Mouse (Mus musculus) forebrain, postnatal 0 days (tissue): Measurements from ENCODE around the gene Rpp38. TPM values are rescaled to one million over a fixed set of nuclear protein-coding genes. Genes with fewer than 3 reads are reported as not detected.

Source experiments
- ATAC-seq: fragments of 200-750 bp; cut with Nextera tagmentation; 2 replicates; pipeline ENCODE4 v1.8.0; 2017; ENCODE audit warnings: mild to moderate bottlenecking, moderate library complexity
- DNase-seq: peaks from one replicate; pipeline ENCODE4 v3.0.0-alpha.2; 2015
- H3K27ac ChIP-seq: fragments of 300-500 bp; sonication (generic); 2 replicates; pipeline ENCODE4 v1.5.1; 2014; ENCODE audit warnings: low read depth, mild to moderate bottlenecking, antibody characterized with exemption, low read length, moderate library complexity, mixed read lengths
- H3K27me3 ChIP-seq: fragments of 300-500 bp; sonication (generic); 2 replicates; pipeline ENCODE4 v1.6.1; 2014; ENCODE audit warnings: mild to moderate bottlenecking, low read length, mixed read lengths; ENCODE audit not compliant: insufficient read depth
- H3K36me3 ChIP-seq: fragments of 300-500 bp; sonication (generic); 2 replicates; pipeline ENCODE4 v1.6.1; 2014; ENCODE audit warnings: mild to moderate bottlenecking, moderate library complexity; ENCODE audit not compliant: insufficient read depth
- H3K4me1 ChIP-seq: fragments of 300-500 bp; sonication (generic); 2 replicates; pipeline ENCODE4 v1.6.1; 2014; ENCODE audit warnings: antibody characterized with exemption; ENCODE audit not compliant: insufficient read depth
- H3K4me2 ChIP-seq: fragments of 300-500 bp; sonication (generic); 2 replicates; pipeline ENCODE4 v1.6.1; 2014; ENCODE audit warnings: low read depth, mild to moderate bottlenecking, moderate library complexity
- H3K4me3 ChIP-seq: fragments of 300-500 bp; sonication (generic); 2 replicates; pipeline ENCODE4 v1.5.1; 2014; ENCODE audit warnings: low read depth, low read length, mixed read lengths
- H3K9ac ChIP-seq: fragments of 300-500 bp; sonication (generic); 2 replicates; pipeline ENCODE4 v1.6.1; 2014; ENCODE audit warnings: mild to moderate bottlenecking
- H3K9me3 ChIP-seq: fragments of 300-500 bp; sonication (generic); 2 replicates; pipeline ENCODE4 v1.6.1; 2016; ENCODE audit warnings: low read length
- CTCF ChIP-seq: sonication (generic); IDR thresholded peaks from 2 replicates; pipeline ENCODE4 v1.5.1; 2016; ENCODE audit warnings: antibody characterized with exemption, control low read depth, low read depth
- WGBS: fragments of 180-500 bp; shearing (Covaris S2); extraction: QIAGEN DNeasy Blood & Tissue Kit; methylation state at CpG from one replicate; pipeline ENCODE4 v1.1.7; 2014; 5-methylcytosine and 5-hydroxymethylcytosine counted together
- polyA plus RNA-seq: library from polyadenylated mRNA; unstranded; fragments of >200 nt; fragmentation: Nextera tagmentation; extraction: Ambion mirVana; gene quantifications from 2 replicates; pipeline ENCODE4 v1.2.1, GENCODE M21; 2015
- total RNA-seq: library from RNA; depleted of rRNA; stranded (reverse); fragments of >200 nt; gene quantifications from 2 replicates; pipeline ENCODE4 v1.2.3, GENCODE M21; 2014

The Rpp38 gene
- total and polyA plus RNA-seq, 2 experiments from 2014 or later: 9.4 to 11.8 TPM

DNA sequence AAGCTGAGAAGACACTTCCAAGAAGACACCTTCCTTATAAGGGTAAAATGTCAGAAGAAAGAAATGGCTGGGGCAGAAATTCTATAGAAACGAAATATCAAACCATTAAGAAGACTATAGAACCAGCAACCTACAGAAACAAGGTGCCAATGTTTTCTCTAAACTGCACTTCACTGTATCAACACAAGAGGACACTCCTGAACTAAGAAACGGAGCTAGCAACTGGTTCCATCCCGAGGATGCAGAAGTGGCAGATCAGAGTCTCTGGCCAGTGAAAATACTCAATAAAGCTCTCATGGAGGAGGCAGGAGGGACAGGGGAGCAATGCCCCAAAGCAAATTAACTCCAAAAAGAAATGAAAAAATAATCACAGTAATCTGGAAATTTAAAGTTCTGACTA is 16.5 kb upstream of the Rpp38 start:
- WGBS: 21% methylated on average over 3 of the region's 3 CpGs
- ATAC-seq (peak; percentile 58), DNase-seq (peak; percentile 59)
- Histone ChIP-seq H3K9ac (no peak overlapping the region), H3K4me2 (no peak overlapping the region), H3K36me3 (no peaks in the 10 kb centered on the region), H3K9me3 (no peaks in the 10 kb centered on the region), H3K4me3 (no peak overlapping the region), H3K27ac (no peak overlapping the region), H3K4me1 (no peaks in the 10 kb centered on the region), H3K27me3 (no peaks in the 10 kb centered on the region)
- TF ChIP-seq CTCF: peak; percentile 85

DNA sequence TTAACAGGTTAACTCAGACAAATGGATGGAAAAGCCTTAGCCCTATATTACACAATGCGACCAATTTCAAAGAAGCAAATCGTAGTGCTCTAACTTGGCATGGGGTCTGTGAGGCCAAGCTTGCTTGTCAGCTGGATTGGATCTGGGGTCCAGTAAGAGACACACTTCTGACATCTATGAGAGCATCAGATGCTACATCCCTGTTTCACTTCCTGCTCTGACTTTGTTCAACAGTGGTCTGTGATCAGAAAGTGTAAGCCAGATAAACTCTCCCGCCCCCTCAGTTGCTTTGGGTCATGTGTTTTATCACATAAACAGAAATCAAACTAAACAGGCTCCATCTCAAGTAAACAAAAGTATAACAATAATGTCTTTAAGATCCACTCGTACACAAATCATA is 16.0 kb upstream of the Rpp38 start:
- DNase-seq (no peak), ATAC-seq (no peak)
- no peaks in the 10 kb centered on the region for H3K36me3 ChIP-seq
- H3K4me1 ChIP-seq: no peaks in the 10 kb centered on the region
- no peak overlapping the region for H3K9ac ChIP-seq
- H3K9me3 ChIP-seq: no peaks in the 10 kb centered on the region
- H3K4me3 ChIP-seq: no peak overlapping the region
- H3K27ac ChIP-seq: no peak overlapping the region
- no peaks in the 10 kb centered on the region for H3K27me3 ChIP-seq
- TF ChIP-seq CTCF: no peak
- H3K4me2 ChIP-seq: no peak overlapping the region
- WGBS: 79% methylated on average over 4 of the region's 4 CpGs

DNA sequence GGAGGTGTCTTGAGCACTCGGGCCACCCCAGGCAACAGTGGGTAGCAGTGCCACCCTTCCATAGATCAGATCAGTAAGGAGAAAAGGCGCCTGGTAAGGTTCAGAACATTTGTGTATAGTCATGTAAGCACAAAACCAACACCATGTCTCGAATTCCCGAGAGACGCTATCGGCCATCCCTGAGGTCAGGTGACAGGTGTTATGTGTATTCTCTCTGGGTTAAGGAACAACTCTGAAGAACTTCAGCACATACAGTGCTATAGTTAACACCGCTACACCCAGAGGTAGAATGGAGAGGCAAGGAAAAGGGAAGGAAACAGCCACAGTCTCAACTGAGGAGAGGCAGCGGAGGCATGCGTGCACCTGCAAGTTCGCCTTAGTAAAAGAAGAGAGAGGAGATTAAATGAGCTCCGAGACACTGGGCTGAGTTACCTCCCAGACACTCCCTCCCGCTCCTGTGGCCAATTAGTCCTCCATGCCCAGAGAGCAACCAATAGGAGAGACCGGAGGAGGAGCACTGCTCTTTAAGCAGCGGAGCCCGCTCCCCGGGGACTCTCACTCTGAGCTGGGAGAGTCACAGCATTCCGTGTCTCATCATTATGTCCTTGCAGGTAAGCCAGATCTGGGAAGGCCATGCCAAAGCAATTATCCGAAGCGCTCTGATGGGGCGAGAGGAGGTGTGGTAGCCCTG is 3.3 kb upstream of the Rpp38 start, which contains the start of gene Acbd7:
Gene Acbd7 (plus strand): TSS at position 558 of the 691 bp plus-strand sequence.
- TF ChIP-seq CTCF: no peak
- H3K4me3 ChIP-seq: peak within 1 kb of the TSS; percentile 27
- 6% methylated on average over 20 of the region's 20 CpGs for WGBS
- H3K27me3 ChIP-seq: 0 out of 2 replicates have a peak, but pooled peaks cover 5% of the 10 kb centered on the region
- peak within 1 kb of the TSS; percentile 58 for H3K4me2 ChIP-seq
- DNase-seq: peak; percentile 72
- ATAC-seq: no peak
- H3K9ac ChIP-seq: peak within 1 kb of the TSS; percentile 33
- H3K9me3 ChIP-seq: no peaks in the 10 kb centered on the region
- no peak within 1 kb of the TSS for H3K27ac ChIP-seq
- no peaks in the 10 kb centered on the region for H3K36me3 ChIP-seq
- H3K4me1 ChIP-seq: peaks cover 10% of the 10 kb centered on the region

DNA sequence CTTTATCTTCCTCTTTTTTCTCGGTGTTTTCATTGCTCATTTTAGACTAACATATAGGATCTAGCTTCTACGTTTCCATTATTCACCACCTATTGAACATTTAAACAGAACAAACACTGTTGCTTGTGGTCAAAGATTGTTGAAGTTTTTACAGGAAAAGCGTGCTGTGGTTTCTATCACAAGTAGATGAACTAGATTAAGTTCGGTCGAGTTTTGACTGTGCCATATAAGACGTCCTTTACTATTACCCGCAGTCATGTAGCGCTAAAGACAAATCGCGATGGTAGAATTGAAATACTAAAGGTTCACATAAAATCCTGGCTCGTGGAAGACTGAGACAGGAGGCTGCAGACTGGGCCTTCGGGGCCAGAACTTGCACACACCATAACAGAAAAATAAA is 1.3 kb upstream of the Rpp38 start:
- Histone ChIP-seq H3K4me3 (no peak overlapping the region), H3K27ac (no peak overlapping the region), H3K4me2 (no peak overlapping the region), H3K9ac (no peak overlapping the region), H3K36me3 (peaks cover 11% of the 10 kb centered on the region; the same call in 1 of the 2 replicates), H3K9me3 (no peaks in the 10 kb centered on the region), H3K27me3 (0 out of 2 replicates have a peak, but pooled peaks cover 5% of the 10 kb centered on the region), H3K4me1 (peaks cover 10% of the 10 kb centered on the region)
- WGBS: 93% methylated on average over 12 of the region's 12 CpGs
- no peak for TF ChIP-seq CTCF
- DNase-seq (no peak), ATAC-seq (no peak)

DNA sequence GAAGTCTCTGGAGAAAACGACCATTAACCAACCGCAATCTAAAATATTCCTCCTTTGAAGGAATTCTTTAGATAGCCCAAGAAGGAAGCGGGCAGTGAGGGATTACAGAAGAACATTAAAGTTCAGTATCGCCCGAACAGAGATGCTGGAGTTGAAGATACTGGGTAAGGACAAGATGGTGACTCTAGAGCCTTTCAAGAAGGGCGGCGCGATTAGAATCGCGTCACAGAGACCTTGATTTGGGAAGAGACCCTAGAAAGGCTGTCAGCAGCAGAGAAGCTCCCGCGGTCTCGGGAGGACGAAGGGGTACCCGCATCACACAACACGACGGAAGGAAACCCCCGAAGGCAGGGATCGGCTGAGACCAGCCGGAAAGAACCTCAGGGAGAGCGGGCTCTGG is 387 bp downstream of the Rpp38 start:
- peak; percentile 40 for ATAC-seq
- peaks cover 20% of the 10 kb centered on the region for H3K36me3 ChIP-seq
- 2% methylated on average over 21 of the region's 21 CpGs for WGBS
- peaks cover 10% of the 10 kb centered on the region for H3K4me1 ChIP-seq
- no peaks in the 10 kb centered on the region for H3K9me3 ChIP-seq
- peak; percentile 84 for DNase-seq
- peak overlapping the region; percentile 70 for H3K4me2 ChIP-seq
- H3K4me3 ChIP-seq: peak overlapping the region; percentile 63
- peak overlapping the region; percentile 90 for H3K27ac ChIP-seq
- TF ChIP-seq CTCF: no peak
- peak overlapping the region; percentile 80 for H3K9ac ChIP-seq
- 0 out of 2 replicates have a peak, but pooled peaks cover 5% of the 10 kb centered on the region for H3K27me3 ChIP-seq

DNA sequence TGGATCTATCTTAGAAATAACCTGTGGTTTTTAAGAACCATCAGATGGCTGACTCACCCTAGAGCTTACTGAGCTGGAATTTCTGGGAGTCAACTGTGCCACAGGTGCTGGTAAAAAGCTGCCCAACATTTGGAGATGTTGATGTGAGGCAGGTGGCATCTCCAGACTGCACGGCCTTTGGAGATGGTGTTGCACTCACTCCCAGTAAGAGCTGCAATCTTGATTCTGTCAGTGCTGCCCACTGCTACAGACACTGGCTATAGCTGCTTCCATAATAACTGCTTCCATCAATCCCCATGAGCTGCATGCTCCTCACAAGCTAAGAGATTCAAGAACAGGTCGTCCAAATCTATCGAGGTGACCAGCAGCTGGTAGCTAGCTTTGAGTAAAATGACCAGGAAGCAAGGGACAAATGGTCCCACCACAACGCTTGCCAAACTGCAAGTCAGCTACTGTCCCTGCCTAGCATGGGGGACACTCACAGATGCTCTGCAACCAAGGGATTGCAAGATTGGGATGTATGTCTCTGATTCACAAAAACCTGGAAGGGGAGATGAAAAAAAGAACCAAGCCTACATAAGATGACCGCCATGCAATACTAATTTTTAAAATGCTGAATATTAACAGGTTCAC is 1.3 kb downstream of the Rpp38 start:
- H3K27me3 ChIP-seq: 0 out of 2 replicates have a peak, but pooled peaks cover 5% of the 10 kb centered on the region
- no peak for TF ChIP-seq CTCF
- H3K4me2 ChIP-seq: peak overlapping the region; percentile 70
- DNase-seq (no peak), ATAC-seq (no peak)
- H3K9ac ChIP-seq: peak overlapping the region; percentile 80; the same call in 1 of the 2 replicates
- H3K4me3 ChIP-seq: peak overlapping the region; percentile 63
- H3K4me1 ChIP-seq: peaks cover 10% of the 10 kb centered on the region
- no peaks in the 10 kb centered on the region for H3K9me3 ChIP-seq
- peak overlapping the region; percentile 90; the same call in 1 of the 2 replicates for H3K27ac ChIP-seq
- peaks cover 24% of the 10 kb centered on the region for H3K36me3 ChIP-seq
- WGBS: 80% methylated on average over 5 of the region's 5 CpGs

DNA sequence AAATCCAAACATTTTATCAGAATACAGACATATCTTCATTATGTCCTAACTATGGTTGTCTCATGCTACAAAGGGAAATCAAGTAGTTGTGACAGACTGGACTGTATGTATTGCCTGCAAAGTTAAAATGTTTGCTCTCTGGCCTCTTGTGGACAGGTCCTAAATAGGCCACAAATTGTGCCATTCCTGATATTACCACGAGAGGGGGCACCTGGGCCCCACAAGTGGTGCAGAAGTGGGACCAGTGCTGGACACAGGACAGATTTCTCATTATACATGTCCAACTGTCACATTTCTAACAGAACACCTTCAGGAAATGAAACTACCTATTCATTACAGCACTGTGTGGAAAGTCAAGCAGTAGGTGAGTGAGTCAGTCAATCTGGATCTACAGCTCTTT is 5.1 kb downstream of the Rpp38 start:
- no peaks in the 10 kb centered on the region for H3K27me3 ChIP-seq
- H3K4me1 ChIP-seq: peaks cover 10% of the 10 kb centered on the region
- H3K9ac ChIP-seq: no peak overlapping the region
- peaks cover 53% of the 10 kb centered on the region for H3K36me3 ChIP-seq
- peak; percentile 60 for TF ChIP-seq CTCF
- H3K27ac ChIP-seq: no peak overlapping the region
- ATAC-seq: no peak
- WGBS: 28% methylated on average over 1 of the region's 1 CpGs
- no peak for DNase-seq
- H3K4me2 ChIP-seq: no peak overlapping the region
- no peak overlapping the region for H3K4me3 ChIP-seq
- no peaks in the 10 kb centered on the region for H3K9me3 ChIP-seq
